Mouse (Mus musculus) limb, embryonic 14.5 days (tissue): ENCODE data around the gene Slc8a3. TPM values are rescaled to one million over a fixed set of nuclear protein-coding genes. Genes with fewer than 3 reads are reported as not detected.
"Not testable (repeated sequence)": the region's sequence is repeated elsewhere in the genome, so short reads cannot be mapped to it uniquely, and the experiment has no call there.

Experiments
- ATAC-seq: fragments of 200-750 bp; cut with Nextera tagmentation; 2 replicates; pipeline ENCODE4 v1.8.0; 2017; ENCODE audit warnings: low read depth, moderate number of reproducible peaks, moderate TSS enrichment; ENCODE audit not compliant: low FRiP score
- DNase-seq: peaks from one replicate; pipeline ENCODE4 v3.0.0-alpha.2; 2015; ENCODE audit warnings: low spot score
- H3K27ac ChIP-seq: fragments of 300-500 bp; sonication (generic); replicated peaks from 2 replicates; pipeline ENCODE4 v1.5.1; 2014; ENCODE audit warnings: low read depth, mild to moderate bottlenecking, low read length, moderate library complexity, mixed read lengths
- H3K27me3 ChIP-seq: fragments of 300-500 bp; sonication (generic); 2 replicates; pipeline ENCODE4 v1.6.1; 2014; ENCODE audit warnings: low read length, mixed read lengths; ENCODE audit not compliant: control insufficient read depth, insufficient read depth
- H3K36me3 ChIP-seq: fragments of 300-500 bp; sonication (generic); 2 replicates; pipeline ENCODE4 v1.6.1; 2014; ENCODE audit warnings: mild to moderate bottlenecking, low read length, moderate library complexity, mixed read lengths; ENCODE audit not compliant: control insufficient read depth, insufficient read depth
- H3K4me1 ChIP-seq: fragments of 300-500 bp; sonication (generic); 2 replicates; pipeline ENCODE4 v1.6.1; 2014; ENCODE audit warnings: antibody characterized with exemption, low read length, mixed read lengths; ENCODE audit not compliant: control insufficient read depth, insufficient read depth
- H3K4me2 ChIP-seq: fragments of 300-500 bp; sonication (generic); replicated peaks from 2 replicates; pipeline ENCODE4 v1.6.1; 2014; ENCODE audit warnings: low read depth, mild to moderate bottlenecking, low read length, moderate library complexity; ENCODE audit not compliant: severe bottlenecking
- H3K4me3 ChIP-seq: fragments of 300-500 bp; sonication (generic); replicated peaks from 2 replicates; pipeline ENCODE4 v1.5.1; 2014; ENCODE audit warnings: low read length
- H3K9ac ChIP-seq: fragments of 300-500 bp; sonication (generic); 2 replicates; pipeline ENCODE4 v1.6.1; 2014; ENCODE audit warnings: mild to moderate bottlenecking, low read depth, low read length, moderate library complexity; ENCODE audit not compliant: severe bottlenecking
- H3K9me3 ChIP-seq: fragments of 300-500 bp; sonication (generic); 2 replicates; pipeline ENCODE4 v1.6.1; 2016; ENCODE audit warnings: low read length; ENCODE audit not compliant: control insufficient read depth
- POLR2A ChIP-seq: fragments of 200-500 bp; IDR thresholded peaks from 2 replicates; pipeline ENCODE4 v1.8.0; 2012; ENCODE audit warnings: inconsistent platforms, mild to moderate bottlenecking, moderate library complexity, borderline replicate concordance; ENCODE audit not compliant: insufficient read depth, insufficient read length; ENCODE audit errors: extremely low read depth
- WGBS: fragments of 180-500 bp; shearing (Covaris S2); extraction: QIAGEN DNeasy Blood & Tissue Kit; methylation state at CpG from one replicate; pipeline ENCODE4 v1.1.7; 2014; 5-methylcytosine and 5-hydroxymethylcytosine counted together
- polyA plus RNA-seq, 2 experiments: library from polyadenylated mRNA; depleted of rRNA in 1 of 2; stranded (reverse) in 1 of 2; unstranded in 1 of 2; fragments of >200 nt; fragmentation: Nextera tagmentation in 1 of 2; extraction: Ambion mirVana in 1 of 2; gene quantifications; 2 replicates each; pipeline versions ENCODE4 v1.2.1 to v1.2.3; 2012 to 2014

Slc8a3 gene
- polyA plus RNA-seq (2012; rRNA removed), result 4.2 and 5.2 TPM in 2 replicates
- 2.5 TPM in 2 replicates for polyA plus RNA-seq (2014; fragmentation: Nextera tagmentation; extraction: Ambion mirVana)

DNA sequence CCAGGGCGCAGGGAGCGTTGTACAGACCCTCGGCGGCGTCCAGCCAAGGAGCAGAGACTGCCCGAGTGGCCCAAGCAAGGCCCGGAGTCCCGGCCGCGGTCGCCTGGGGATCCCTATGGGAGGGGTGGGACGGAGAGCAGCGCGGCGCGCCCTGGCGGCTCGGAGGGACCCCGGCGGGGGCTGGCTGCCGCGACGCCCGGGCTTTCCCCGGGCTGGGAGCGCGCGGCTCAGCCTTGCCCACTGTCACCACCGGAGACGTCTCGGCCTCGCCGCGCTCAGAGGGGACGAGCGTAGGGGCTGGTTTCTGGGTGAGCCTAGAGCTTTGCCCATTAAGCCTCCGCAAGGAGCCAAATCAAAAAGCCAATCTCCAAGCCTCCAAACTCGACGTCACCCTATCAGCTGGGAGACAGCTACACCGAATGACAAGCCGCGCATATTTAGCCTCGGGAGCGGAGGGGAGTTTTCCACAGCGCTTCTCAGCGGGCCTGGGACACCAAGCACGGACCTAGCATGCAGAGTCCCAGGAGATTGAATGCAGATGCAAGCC is at the start of gene Slc8a3:
Gene Slc8a3, minus strand, starts transcription at position 306 of the 547 bp plus-strand sequence.
- Histone ChIP-seq H3K27ac (0 out of 2 replicates have a peak within 1 kb of the TSS, but pooled peaks have one; percentile 33), H3K9ac (peak within 1 kb of the TSS; percentile 68), H3K4me3 (peak within 1 kb of the TSS; percentile 65), H3K36me3 (no peaks in the 10 kb centered on the region), H3K9me3 (no peaks in the 10 kb centered on the region), H3K4me1 (0 out of 2 replicates have a peak, but pooled peaks cover 5% of the 10 kb centered on the region), H3K27me3 (peaks cover 17% of the 10 kb centered on the region), H3K4me2 (peak within 1 kb of the TSS; percentile 99)
- ATAC-seq (peak; percentile 58), DNase-seq (peak; percentile 11)
- no peak for TF ChIP-seq POLR2A
- WGBS, result 0% methylated on average over 23 of the region's 47 CpGs

- not testable (repeated sequence) for H3K9ac ChIP-seq, H3K4me3 ChIP-seq, H3K4me2 ChIP-seq, ATAC-seq, H3K9me3 ChIP-seq, H3K36me3 ChIP-seq, H3K4me1 ChIP-seq, H3K27ac ChIP-seq, H3K27me3 ChIP-seq, DNase-seq
- WGBS, result 91% methylated on average over 1 of the region's 1 CpGs
These were observed 46.4 kb upstream of the Slc8a3 start, which contains the start of gene Gm4787 for GRCm38 (mm10) chr12:81379364-81379763. Gene Gm4787, minus strand, starts transcription at chr12:81379464.

DNA sequence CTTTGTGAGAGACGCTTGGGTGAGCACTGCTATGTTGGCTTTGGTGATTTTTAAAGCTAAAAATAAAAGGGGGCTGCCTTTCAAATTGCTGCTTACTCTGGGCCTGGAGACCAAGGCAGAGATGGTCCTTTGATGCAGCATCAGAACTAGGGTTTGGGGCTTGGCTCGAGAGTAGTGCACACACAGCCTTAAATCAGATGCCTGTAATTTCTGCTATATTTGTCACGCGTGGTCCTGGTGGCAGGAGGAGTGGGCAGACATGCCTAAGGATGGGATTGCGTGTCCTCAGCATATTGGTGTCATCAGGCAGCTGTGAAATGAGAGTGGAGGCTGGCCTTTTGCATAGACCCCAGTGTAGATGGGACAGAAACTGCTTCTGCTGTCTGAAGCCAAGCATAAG is 861 bp upstream of the Slc8a3 start:
- TF ChIP-seq POLR2A, result no peak
- no peak overlapping the region for H3K27ac ChIP-seq
- WGBS, result 77% methylated on average over 5 of the region's 5 CpGs
- peaks cover 17% of the 10 kb centered on the region for H3K27me3 ChIP-seq
- H3K4me3 ChIP-seq, result peak overlapping the region; percentile 65; the same call in 1 of the 2 replicates
- H3K4me1 ChIP-seq, result 0 out of 2 replicates have a peak, but pooled peaks cover 5% of the 10 kb centered on the region
- H3K9me3 ChIP-seq, result no peaks in the 10 kb centered on the region
- H3K9ac ChIP-seq, result no peak overlapping the region
- DNase-seq (no peak), ATAC-seq (no peak)
- no peak overlapping the region for H3K4me2 ChIP-seq
- H3K36me3 ChIP-seq, result no peaks in the 10 kb centered on the region

DNA sequence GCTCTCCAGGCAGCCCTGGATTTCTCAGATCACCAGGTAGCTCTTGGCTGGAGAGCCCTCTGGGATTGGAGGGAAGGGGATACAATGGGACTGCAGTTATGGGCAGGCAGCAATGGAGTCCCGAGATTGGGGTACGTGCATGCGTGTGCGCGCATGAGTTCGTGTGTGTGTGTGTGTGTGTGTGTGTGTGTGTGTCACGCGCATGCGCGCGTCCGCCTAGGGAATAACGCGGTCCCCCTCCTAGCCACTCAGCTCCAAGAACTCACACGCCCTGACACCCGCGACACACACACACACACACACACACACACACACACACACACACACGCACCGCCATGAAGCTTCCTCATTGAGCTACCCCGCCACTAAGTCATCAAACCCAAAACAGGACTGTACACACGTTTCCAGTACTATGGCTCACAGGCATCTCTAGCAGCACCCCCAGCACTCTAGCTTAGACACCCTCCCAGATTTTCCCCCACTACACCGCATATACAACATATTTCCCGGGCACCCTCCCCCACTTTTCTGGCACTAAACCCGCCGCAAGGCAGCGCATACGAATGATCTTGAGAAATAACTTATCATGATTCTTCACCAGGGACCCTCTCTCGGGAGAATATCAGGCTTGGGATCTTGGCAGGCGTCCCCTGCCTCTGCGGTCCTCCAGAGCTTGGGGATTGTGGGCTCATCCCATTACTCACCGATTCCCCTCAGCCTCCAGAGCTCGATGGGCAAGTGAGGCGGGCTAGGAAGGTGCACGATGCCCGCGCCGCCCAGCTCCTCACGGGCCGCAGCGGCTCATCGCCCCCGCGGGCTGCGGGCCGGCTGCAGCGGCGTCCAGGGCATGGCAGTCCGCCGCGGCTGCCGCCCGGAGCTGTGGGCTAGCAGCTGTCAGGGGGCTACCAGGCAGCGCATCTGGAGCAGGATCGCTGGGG is 774 bp downstream of the Slc8a3 start:
- 3% methylated on average over 43 of the region's 54 CpGs for WGBS
- ATAC-seq, result peak; percentile 56; the same call in 1 of the 2 replicates
- peaks cover 17% of the 10 kb centered on the region for H3K27me3 ChIP-seq
- H3K27ac ChIP-seq, result 0 out of 2 replicates have a peak overlapping the region, but pooled peaks have one; percentile 33
- no peak for TF ChIP-seq POLR2A
- peak; percentile 52 for DNase-seq
- H3K4me3 ChIP-seq, result peak overlapping the region; percentile 65
- no peaks in the 10 kb centered on the region for H3K9me3 ChIP-seq
- H3K4me2 ChIP-seq, result peak overlapping the region; percentile 99
- peak overlapping the region; percentile 68 for H3K9ac ChIP-seq
- no peaks in the 10 kb centered on the region for H3K36me3 ChIP-seq
- H3K4me1 ChIP-seq, result 0 out of 2 replicates have a peak, but pooled peaks cover 5% of the 10 kb centered on the region

GRCm38 (mm10) chr12:81331046-81331638 is 1.8 kb downstream of the Slc8a3 start:
- no peak for ATAC-seq
- Histone ChIP-seq H3K9me3 (no peaks in the 10 kb centered on the region), H3K27ac (no peak overlapping the region), H3K4me1 (0 out of 2 replicates have a peak, but pooled peaks cover 5% of the 10 kb centered on the region), H3K4me3 (0 out of 2 replicates have a peak overlapping the region, but pooled peaks have one; percentile 65), H3K4me2 (peak overlapping the region; percentile 99), H3K27me3 (peaks cover 17% of the 10 kb centered on the region), H3K36me3 (no peaks in the 10 kb centered on the region), H3K9ac (peak overlapping the region; percentile 68; the same call in 1 of the 2 replicates)
- TF ChIP-seq POLR2A, result no peak
- WGBS, result 29% methylated on average over 5 of the region's 5 CpGs
- no peak for DNase-seq
